Mouse (Mus musculus) frontal cortex, postnatal 14 days (tissue): Measurements from ENCODE around the gene Zbtb45.

Experiments used
- DNase-seq, 2 experiments: peaks; one replicate each; pipeline ENCODE4 v3.0.0; 2022; ENCODE audit warnings: low spot score in 2 of 2

The Zbtb45 gene

GRCm38 (mm10) chr7:13010005-13010908, at the start of gene Zbtb45:
Gene Zbtb45 (minus strand): TSS chr7:13010034.
- DNase-seq, result no peak

DNA sequence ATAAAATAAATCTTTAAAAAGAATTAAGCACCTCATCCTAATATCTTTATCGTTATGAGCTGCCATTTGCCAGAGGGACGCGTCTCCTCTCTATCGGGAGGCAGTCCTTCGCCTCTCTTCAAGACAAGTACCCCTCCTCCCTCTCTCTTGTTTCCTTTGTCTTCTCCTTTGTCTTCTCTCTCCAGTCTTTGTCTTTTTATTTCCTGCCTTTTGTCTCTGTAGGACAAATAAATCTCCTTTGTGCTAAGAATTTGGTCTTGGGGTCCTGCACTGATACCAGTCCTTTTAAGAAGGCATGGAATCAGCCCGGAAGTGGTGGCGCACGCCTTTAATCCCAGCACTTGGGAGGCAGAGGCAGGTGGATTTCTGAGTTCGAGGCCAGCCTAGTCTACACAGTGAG, 49.7 kb upstream of the Zbtb45 start:
- no peak for DNase-seq

GRCm38 (mm10) chr7:13056913-13057700, 47.3 kb upstream of the Zbtb45 start:
- DNase-seq, result no peak

DNA sequence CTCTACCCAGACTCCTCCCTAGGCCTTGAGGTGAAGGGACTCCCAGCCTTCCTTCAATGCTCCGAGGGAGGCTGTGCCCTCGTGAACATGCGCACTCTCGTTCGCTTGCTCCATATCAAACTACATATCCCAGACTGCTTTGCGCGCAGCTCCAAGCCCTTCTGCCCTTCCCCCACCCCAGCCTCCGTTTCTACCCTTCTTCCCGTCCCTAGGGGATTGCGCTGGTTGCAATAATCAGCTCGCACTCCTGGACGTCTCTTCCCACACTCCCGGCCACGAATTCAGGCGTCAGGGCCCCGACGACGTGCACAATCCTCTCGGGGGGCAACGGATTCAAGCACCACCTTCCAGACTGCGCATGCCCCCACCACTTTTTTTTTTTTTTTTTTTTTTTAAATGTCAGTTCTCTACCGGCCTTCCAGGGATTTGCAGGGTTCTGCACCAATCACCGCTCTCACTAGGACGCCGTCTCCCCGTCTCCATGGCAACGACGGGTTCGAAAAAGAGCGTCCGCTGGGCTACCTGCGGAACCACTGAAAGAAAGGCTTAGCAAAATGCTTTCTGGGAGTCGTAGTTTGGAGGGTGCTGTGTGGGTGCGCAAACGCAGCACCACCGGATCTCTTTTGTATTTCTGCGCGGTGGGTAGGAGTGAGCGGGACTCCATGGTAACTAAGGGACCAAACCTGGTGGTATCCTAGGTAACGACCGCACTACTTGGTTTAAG, 44.6 kb upstream of the Zbtb45 start, which contains the start of gene Mzf1:
TSS of gene Mzf1 (minus strand) at position 478 of the 724 bp plus-strand sequence.
- DNase-seq, result peak; percentile 95 to 98

DNA sequence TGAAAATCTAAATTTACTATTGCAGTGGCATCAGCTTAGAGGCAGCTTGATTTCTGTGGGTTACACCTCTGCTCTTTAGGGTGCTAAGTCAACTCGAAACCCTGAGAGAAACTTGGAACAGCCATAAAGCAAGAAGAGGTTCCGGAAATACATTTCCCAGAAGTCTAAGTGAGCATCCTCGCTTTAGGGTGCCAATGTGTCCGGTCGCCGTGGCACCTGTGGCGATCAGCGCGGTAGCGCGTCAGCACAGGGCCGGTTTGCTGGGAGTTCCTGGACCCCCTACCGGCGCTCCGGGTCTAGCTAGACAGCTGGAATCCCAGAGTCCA, 44.1 kb upstream of the Zbtb45 start:
- DNase-seq, result no peak

- no peak for DNase-seq
Measured at GRCm38 (mm10) chr7:13053501-13053900, 43.7 kb upstream of the Zbtb45 start.

- no peak for DNase-seq
Measured at GRCm38 (mm10) chr7:13053001-13053400, 43.2 kb upstream of the Zbtb45 start.

DNA sequence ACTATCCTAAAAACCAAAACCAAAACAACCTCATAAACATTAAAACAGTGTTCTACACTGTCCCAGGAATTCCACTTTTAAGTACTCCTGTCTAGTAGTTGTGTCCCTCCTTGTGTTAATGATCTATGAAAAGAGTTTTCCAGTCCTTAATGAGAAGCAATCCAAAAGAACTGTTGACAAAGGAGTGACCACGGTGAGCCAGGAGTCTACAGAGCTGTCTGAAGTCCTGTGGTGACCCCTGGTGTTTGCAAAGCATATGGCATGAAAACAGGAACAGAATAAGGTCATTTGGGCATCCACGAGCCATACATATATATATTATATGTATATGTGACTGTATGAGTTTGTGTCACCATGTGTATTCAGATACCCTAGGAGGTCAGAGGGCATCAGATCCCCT, 36.2 kb upstream of the Zbtb45 start:
- no peak for DNase-seq

DNA sequence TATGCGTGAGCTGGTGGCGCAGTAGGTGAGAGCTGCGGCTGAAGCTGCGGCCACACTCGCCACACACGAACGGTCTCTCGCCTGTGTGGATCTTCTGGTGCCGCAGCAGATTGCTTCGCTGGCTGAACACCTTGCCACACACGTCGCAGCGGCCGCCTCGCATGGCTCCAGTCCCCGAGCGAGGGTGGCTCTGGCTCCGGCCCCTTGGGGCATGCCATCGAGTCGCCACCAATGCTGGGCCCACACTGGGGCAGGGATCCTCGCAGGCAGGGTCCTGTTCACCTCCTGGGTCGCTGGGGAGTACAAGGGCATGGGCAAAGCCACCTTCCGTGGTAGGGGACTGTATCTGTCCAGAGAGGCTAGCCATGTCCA, 34.4 kb upstream of the Zbtb45 start:
- DNase-seq, result no peak

- DNase-seq, result no peak
Measured at GRCm38 (mm10) chr7:13043445-13044253, 33.8 kb upstream of the Zbtb45 start.

- no peak for DNase-seq
Measured at GRCm38 (mm10) chr7:13043120-13043444, 33.2 kb upstream of the Zbtb45 start.

DNA sequence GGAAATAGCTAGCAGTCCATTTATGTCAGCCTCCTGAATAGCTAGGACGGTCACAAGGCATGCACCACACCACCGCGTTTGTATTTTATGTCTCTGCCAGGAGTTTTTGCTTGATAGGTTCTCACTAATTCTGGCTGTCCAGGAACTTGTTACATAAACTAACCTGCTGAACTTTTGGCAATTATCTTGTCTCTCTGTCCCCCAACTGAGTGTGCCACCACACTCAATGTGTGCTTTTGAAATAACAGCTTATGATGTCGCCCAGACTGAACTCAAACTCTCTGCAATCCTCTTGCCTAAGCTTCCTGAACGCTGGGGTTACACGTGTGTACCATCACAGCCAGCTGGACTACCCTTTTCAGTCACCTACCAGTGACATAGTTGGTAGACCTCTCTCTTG, 32.7 kb upstream of the Zbtb45 start:
- DNase-seq, result no peak

DNA sequence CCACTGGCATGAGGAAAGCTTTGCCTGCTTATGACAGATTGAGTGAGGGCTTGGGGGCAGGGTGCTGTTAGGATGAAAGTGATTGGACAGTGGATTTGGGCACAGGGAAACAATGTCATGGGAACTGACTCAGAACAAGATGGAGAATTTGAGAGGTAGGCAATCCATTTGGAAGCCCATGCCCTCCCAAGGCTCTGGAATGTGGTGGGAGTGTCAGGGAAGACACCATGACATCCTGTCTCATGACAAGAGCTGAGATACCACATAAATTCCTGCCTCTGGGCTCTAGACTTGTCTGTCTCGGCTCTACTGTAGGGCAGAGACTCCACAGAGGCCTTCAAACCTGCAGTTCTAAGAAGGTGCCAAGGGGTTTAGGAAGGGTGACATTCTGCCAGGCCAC, 31.4 kb upstream of the Zbtb45 start:
- no peak for DNase-seq

DNA sequence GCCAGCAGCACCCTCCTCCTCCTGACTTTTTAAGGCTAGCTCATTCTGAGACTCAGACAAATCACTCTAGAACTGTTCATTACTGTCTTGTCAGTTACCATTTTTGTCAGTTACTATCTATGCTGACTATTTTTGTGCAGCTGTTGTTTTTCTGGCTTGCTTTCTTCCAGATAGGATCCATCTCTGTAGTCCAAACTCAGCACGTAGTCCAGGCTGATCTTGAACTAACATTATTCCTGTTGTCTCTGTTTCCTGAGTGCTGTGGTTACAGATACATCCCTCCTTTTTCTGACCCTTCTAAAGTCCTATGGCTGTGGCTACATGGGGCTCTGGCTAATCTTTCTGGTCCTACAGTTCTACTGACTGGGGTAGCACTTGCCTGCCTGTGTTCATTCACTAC, 29.3 kb upstream of the Zbtb45 start:
- no peak for DNase-seq

- DNase-seq, result no peak
Measured at GRCm38 (mm10) chr7:13038621-13039169, 28.9 kb upstream of the Zbtb45 start.

GRCm38 (mm10) chr7:13037901-13038555, 28.2 kb upstream of the Zbtb45 start, which contains the start of gene Ube2m:
Gene Ube2m (minus strand): TSS chr7:13038275.
- DNase-seq, result peak; percentile 98 to 99

- no peak for DNase-seq
Measured at GRCm38 (mm10) chr7:13037366-13037765, 27.5 kb upstream of the Zbtb45 start.

DNA sequence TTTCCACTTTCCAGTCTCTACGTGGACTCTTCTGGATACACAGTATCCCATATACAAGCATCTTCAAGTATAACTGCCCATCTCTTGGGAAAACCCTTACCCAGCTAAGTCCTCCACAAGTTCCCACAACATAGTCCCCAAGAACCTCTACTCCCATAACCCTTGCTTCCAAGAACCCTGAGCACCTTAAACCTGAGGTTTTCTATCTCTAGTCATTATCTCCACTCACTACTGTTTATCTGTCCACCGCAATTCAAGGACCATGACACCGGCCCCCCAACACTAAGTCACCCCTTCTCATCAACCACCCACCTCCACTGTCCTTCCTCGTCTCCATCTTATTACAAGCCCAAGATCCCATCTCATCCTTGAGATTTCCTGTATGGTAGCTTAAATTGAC, 27.0 kb upstream of the Zbtb45 start:
- DNase-seq, result no peak

- DNase-seq, result no peak
Measured at GRCm38 (mm10) chr7:13035211-13035855, 25.5 kb upstream of the Zbtb45 start.
